Mouse (Mus musculus) ES-Bruce4 (cell line): ENCODE data around the gene Gm21954.

Source experiments
- CTCF ChIP-seq: IDR thresholded peaks from one replicate; pipeline ENCODE4 v1.8.1; 2011; ENCODE audit warnings: low read depth, low read length
- EP300 ChIP-seq: IDR thresholded peaks from 2 replicates; pipeline ENCODE4 v1.6.1; 2011; ENCODE audit warnings: low read depth, low read length; ENCODE audit not compliant: insufficient read depth
- POLR2A ChIP-seq: IDR thresholded peaks from one replicate; pipeline ENCODE4 v1.8.1; 2011; ENCODE audit warnings: low read length; ENCODE audit not compliant: insufficient read depth

DNA sequence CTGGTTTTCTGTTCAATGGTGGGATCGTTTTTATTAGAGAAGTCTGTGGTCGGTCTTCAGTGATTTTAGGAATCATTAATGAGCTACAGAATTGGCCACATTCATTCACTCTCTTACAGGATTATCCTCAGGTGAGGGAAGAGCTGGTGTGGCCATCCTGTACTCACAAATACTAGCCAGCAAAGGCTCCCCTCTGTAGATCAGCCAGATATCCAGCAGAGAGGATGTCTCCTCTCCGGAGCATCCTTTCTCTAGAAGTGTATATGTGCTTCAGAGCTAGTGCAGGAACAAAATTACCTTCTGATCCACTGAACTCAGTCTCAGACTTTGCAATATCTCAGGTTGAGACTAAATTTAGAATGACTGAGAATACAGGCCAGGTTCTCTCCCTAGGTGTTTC lies 7.8 kb downstream of the Gm21954 start:
- TF ChIP-seq CTCF (no peak), EP300 (no peak), POLR2A (no peak)
